Mouse (Mus musculus): ENCODE data around the gene Taar8c. TPM values are rescaled to one million over a fixed set of nuclear protein-coding genes. Genes with fewer than 3 reads are reported as not detected.
"Not testable (repeated sequence)": the region's sequence is repeated elsewhere in the genome, so short reads cannot be mapped to it uniquely, and the experiment has no call there.

Gene Taar8c
- not detected for total RNA-seq (2021)

GRCm38 (mm10) chr10:24101812-24102211, at the start of gene Taar8c:
Gene Taar8c, minus strand, starts transcription at chr10:24101912.
- not testable (repeated sequence) for DNase-seq (ENCODE audit: extremely low spot score in 1 of 2, low spot score in 2 of 2)

GRCm38 (mm10) chr10:24150086-24150485, 48.4 kb upstream of the Taar8c start:
- intact Hi-C loops (cut with DNase I): no loop called here
- DNase-seq (ENCODE audit: extremely low spot score in 1 of 2, low spot score in 2 of 2): no peak

More at GRCm38 (mm10) chr10:24101812-24102211, at the start of gene Taar8c:
- intact Hi-C loops (cut with DNase I): not testable (repeated sequence)

- DNase-seq (ENCODE audit: extremely low spot score in 1 of 2, low spot score in 2 of 2): peak; percentile 88 to 96
- intact Hi-C loops (cut with DNase I): no loop called here
Measured at GRCm38 (mm10) chr10:24149135-24149781, 47.5 kb upstream of the Taar8c start, which contains the start of gene Stx7. Gene Stx7, plus strand, starts transcription at chr10:24149302.

- intact Hi-C loops (cut with DNase I): no loop called here
- DNase-seq (ENCODE audit: extremely low spot score in 1 of 2, low spot score in 2 of 2): no peak
Measured at GRCm38 (mm10) chr10:24142735-24143134, 41.0 kb upstream of the Taar8c start.

- DNase-seq (ENCODE audit: extremely low spot score in 1 of 2, low spot score in 2 of 2): no peak
- intact Hi-C loops (cut with DNase I): loop anchor here (10.0 kb wide), 1 partner anchor 1034 kb away; no protein-coding TSS in a partner anchor
Measured at GRCm38 (mm10) chr10:24138623-24139261, 37.0 kb upstream of the Taar8c start.

- no peak for DNase-seq (ENCODE audit: extremely low spot score in 1 of 2, low spot score in 2 of 2)
- intact Hi-C loops (cut with DNase I): loop anchor here (5.0 to 10.0 kb wide), 3 partner anchors 157 to 1029 kb away; no protein-coding TSS in a partner anchor
Measured at GRCm38 (mm10) chr10:24134071-24134645, 32.4 kb upstream of the Taar8c start.

- intact Hi-C loops (cut with DNase I): loop anchor here (5.0 to 10.0 kb wide), 3 partner anchors 156 to 1028 kb away; no protein-coding TSS in a partner anchor
- no peak for DNase-seq (ENCODE audit: extremely low spot score in 1 of 2, low spot score in 2 of 2)
Measured at GRCm38 (mm10) chr10:24133132-24133531, 31.4 kb upstream of the Taar8c start.

GRCm38 (mm10) chr10:24132273-24132672, 30.6 kb upstream of the Taar8c start:
- intact Hi-C loops (cut with DNase I): loop anchor here (5.0 to 10.0 kb wide), 3 partner anchors 155 to 1027 kb away; no protein-coding TSS in a partner anchor
- DNase-seq (ENCODE audit: extremely low spot score in 1 of 2, low spot score in 2 of 2): no peak

- intact Hi-C loops (cut with DNase I): loop anchor here (5.0 to 10.0 kb wide), 3 partner anchors 154 to 1027 kb away; no protein-coding TSS in a partner anchor
Measured at GRCm38 (mm10) chr10:24131451-24132262, 29.9 kb upstream of the Taar8c start.

GRCm38 (mm10) chr10:24111116-24111778, 9.5 kb upstream of the Taar8c start:
- DNase-seq (ENCODE audit: extremely low spot score in 1 of 2, low spot score in 2 of 2): peak; percentile 4 to 26
- intact Hi-C loops (cut with DNase I): loop anchor here (5.0 kb wide), 1 partner anchor 299 kb away; no protein-coding TSS in a partner anchor

More at GRCm38 (mm10) chr10:24131451-24132262, 29.9 kb upstream of the Taar8c start:
- DNase-seq (ENCODE audit: extremely low spot score in 1 of 2, low spot score in 2 of 2): peak; percentile 38 to 70

- DNase-seq (ENCODE audit: extremely low spot score in 1 of 2, low spot score in 2 of 2); intact Hi-C loops (cut with DNase I): not testable (repeated sequence)
Measured at GRCm38 (mm10) chr10:24109434-24109833, 7.7 kb upstream of the Taar8c start, which contains the start of gene Taar9. Gene Taar9, minus strand, starts transcription at chr10:24109534.

- intact Hi-C loops (cut with DNase I): no loop called here
- no peak for DNase-seq (ENCODE audit: extremely low spot score in 1 of 2, low spot score in 2 of 2)
Measured at GRCm38 (mm10) chr10:24108236-24108635, 6.5 kb upstream of the Taar8c start.

GRCm38 (mm10) chr10:24107747-24108146, 6.0 kb upstream of the Taar8c start:
- no peak for DNase-seq (ENCODE audit: extremely low spot score in 1 of 2, low spot score in 2 of 2)
- intact Hi-C loops (cut with DNase I): no loop called here

GRCm38 (mm10) chr10:24103299-24103698, 1.6 kb upstream of the Taar8c start:
- DNase-seq (ENCODE audit: extremely low spot score in 1 of 2, low spot score in 2 of 2); intact Hi-C loops (cut with DNase I): not testable (repeated sequence)

GRCm38 (mm10) chr10:24097010-24097409, 4.7 kb downstream of the Taar8c start:
- DNase-seq (ENCODE audit: extremely low spot score in 1 of 2, low spot score in 2 of 2); intact Hi-C loops (cut with DNase I): not testable (repeated sequence)

- intact Hi-C loops (cut with DNase I): no loop called here
- no peak for DNase-seq (ENCODE audit: extremely low spot score in 1 of 2, low spot score in 2 of 2)
Measured at GRCm38 (mm10) chr10:24092194-24092593, 9.5 kb downstream of the Taar8c start, which contains the start of gene Taar8b. Gene Taar8b, minus strand, starts transcription at chr10:24092294.

GRCm38 (mm10) chr10:24087168-24087567, 14.5 kb downstream of the Taar8c start:
- no peak for DNase-seq (ENCODE audit: extremely low spot score in 1 of 2, low spot score in 2 of 2)
- intact Hi-C loops (cut with DNase I): no loop called here

- intact Hi-C loops (cut with DNase I): no loop called here
Measured at GRCm38 (mm10) chr10:24086555-24086954, 15.2 kb downstream of the Taar8c start.

More at GRCm38 (mm10) chr10:24086555-24086954, 15.2 kb downstream of the Taar8c start:
- no peak for DNase-seq (ENCODE audit: extremely low spot score in 1 of 2, low spot score in 2 of 2)
